Mouse (Mus musculus) cerebellum, adult 2 months (tissue): ENCODE data around the gene Pcsk1. TPM values are rescaled to one million over a fixed set of nuclear protein-coding genes. Genes with fewer than 3 reads are reported as not detected.

Experiments
- DNase-seq, 2 experiments: peaks; one replicate each; pipeline ENCODE4 v3.0.0; 2021
- H3K27ac ChIP-seq: fragments of 200-500 bp; 2 replicates; pipeline ENCODE4 v1.5.1; 2012; ENCODE audit warnings: low read length, control low read depth, inconsistent platforms; ENCODE audit not compliant: insufficient read depth
- H3K27me3 ChIP-seq: fragments of 200-500 bp; 2 replicates; pipeline ENCODE4 v1.6.1; 2012; ENCODE audit warnings: inconsistent platforms, mild to moderate bottlenecking, low read length, moderate library complexity; ENCODE audit not compliant: control insufficient read depth, insufficient read depth
- H3K4me1 ChIP-seq: fragments of 200-500 bp; 2 replicates; pipeline ENCODE4 v1.6.1; 2011; ENCODE audit warnings: low read length; ENCODE audit not compliant: control insufficient read depth, insufficient read depth
- H3K4me3 ChIP-seq: fragments of 200-500 bp; replicated peaks from 2 replicates; pipeline ENCODE3; 2011; ENCODE audit warnings: mild to moderate bottlenecking, low read depth, low read length, control low read depth; ENCODE audit not compliant: insufficient read depth
- CTCF ChIP-seq: fragments of 200-500 bp; IDR thresholded peaks from 2 replicates; pipeline ENCODE4 v1.5.1; 2011; ENCODE audit warnings: low read depth, mild to moderate bottlenecking, control low read depth, low read length, moderate library complexity, borderline replicate concordance; ENCODE audit not compliant: insufficient read depth
- POLR2A ChIP-seq: fragments of 200-500 bp; IDR thresholded peaks from 2 replicates; pipeline ENCODE4 v1.6.1; 2011; ENCODE audit warnings: low read length, control low read depth, borderline replicate concordance; ENCODE audit not compliant: insufficient read depth
- whole genome bisulfite sequencing: fragments of 180-500 bp; shearing (Covaris S2); methylation state at CpG from one replicate; pipeline ENCODE4 v1.1.7; 2018; 5-methylcytosine and 5-hydroxymethylcytosine counted together
- polyA plus RNA-seq: library from polyadenylated mRNA; depleted of rRNA; stranded (reverse); fragments of >200 nt; gene quantifications from 2 replicates; pipeline ENCODE4 v1.2.3, GENCODE M21; 2012

Pcsk1 gene
- polyA plus RNA-seq, 1 experiment = 6.3 TPM

DNA sequence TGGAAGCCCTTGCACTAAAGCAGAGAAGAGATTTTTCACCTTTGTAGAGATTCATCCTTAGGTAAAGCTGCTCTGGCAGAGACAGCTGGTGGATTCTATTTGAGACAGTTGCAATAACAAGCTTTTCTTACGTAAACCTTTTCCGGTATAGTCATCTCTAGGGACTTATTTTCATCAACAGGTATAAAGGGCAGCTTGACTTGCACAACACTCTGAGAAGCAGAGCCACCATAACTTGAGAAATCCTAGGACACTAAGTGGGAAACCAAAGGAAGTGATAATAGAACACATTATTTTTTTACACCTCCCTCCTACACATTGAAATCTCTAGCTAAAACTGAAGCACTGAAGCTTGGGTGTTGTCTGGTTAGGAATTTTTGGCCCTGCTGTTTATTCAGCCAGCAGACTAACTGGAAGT is 24.4 kb downstream of the Pcsk1 start:
- Histone ChIP-seq H3K27ac (no peak overlapping the region), H3K4me1 (no peaks in the 10 kb centered on the region; the same call in 1 of the 2 replicates), H3K4me3 (no peak overlapping the region), H3K27me3 (no peaks in the 10 kb centered on the region)
- 98% methylated on average over 2 of the region's 2 CpGs for WGBS
- TF ChIP-seq CTCF = no peak
- no peak for TF ChIP-seq POLR2A
- no peak for DNase-seq

DNA sequence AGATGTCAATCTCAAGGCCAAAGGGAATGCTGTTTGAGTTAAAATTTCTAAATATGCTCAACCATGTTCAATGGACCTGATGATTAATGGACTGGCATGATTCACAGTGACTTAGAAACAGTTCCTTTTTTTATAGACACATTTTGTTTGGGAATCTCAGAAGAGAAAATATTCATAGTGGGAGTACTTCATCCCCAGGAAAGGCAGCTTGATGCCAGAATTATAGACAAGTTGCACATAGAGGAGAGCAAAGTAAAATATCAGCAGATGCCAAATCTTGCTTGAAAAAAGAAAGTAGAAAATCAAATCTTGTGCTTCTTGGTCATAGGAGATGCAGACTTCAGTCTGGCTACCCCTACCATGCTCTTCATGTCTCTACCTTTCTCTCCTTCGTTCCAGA is 25.2 kb downstream of the Pcsk1 start:
- no peaks in the 10 kb centered on the region for H3K27me3 ChIP-seq
- H3K4me1 ChIP-seq = no peaks in the 10 kb centered on the region; the same call in 1 of the 2 replicates
- no peak overlapping the region for H3K27ac ChIP-seq
- no peak for TF ChIP-seq POLR2A
- no peak for TF ChIP-seq CTCF
- no peak overlapping the region for H3K4me3 ChIP-seq
- no peak for DNase-seq
- WGBS = 79% methylated on average over 1 of the region's 1 CpGs

DNA sequence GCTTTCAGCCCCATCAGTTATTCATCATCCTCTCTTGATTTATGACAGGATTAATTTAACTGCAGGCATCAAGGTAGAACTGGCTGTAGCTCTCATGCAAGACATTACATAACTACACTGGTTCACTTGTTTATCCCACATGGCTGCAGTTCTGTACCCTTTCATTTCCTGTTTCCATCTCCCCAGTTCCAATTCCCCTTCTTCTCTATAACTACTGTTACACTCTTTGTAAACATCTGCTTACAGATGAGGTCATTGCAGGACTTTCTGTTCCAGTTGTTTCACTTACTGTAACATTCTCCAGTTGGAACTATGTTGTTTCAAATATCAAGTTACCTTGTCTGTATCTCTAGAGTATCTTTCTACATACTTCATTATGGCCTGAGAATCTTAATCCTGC is 46.2 kb downstream of the Pcsk1 start:
- TF ChIP-seq POLR2A (no peak), CTCF (no peak)

DNA sequence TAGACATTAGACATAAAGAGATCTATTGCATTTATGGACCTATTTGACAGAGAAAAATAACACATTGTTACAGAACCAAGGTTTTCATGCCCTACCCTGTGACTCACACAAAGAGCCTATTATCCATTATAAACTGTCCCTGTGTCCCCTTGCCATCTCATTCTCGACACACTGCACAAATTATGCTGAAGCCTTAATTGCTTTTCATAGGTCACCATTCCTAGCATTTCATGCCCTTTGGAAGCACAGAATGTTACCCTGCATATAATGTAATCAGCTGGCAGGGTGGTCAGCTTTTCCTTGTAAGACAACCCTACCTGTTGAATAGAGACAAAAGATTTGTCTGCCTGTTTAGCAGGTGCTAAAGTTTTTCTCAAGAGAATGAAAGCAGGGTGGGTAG is 71.0 kb downstream of the Pcsk1 start:
- H3K4me3 ChIP-seq = no peak overlapping the region
- 17% methylated on average over 1 of the region's 1 CpGs for WGBS
- no peaks in the 10 kb centered on the region for H3K27me3 ChIP-seq
- H3K4me1 ChIP-seq = no peaks in the 10 kb centered on the region
- no peak for DNase-seq
- TF ChIP-seq CTCF = no peak
- no peak for TF ChIP-seq POLR2A
- H3K27ac ChIP-seq = no peak overlapping the region

More for the DNA sequence above, 46.2 kb downstream of the Pcsk1 start:
- no peak overlapping the region for H3K4me3 ChIP-seq
- DNase-seq = no peak
- no peak overlapping the region for H3K27ac ChIP-seq
- no peaks in the 10 kb centered on the region for H3K4me1 ChIP-seq
- H3K27me3 ChIP-seq = no peaks in the 10 kb centered on the region

GRCm38 (mm10) chr13:75163408-75163807 is 73.8 kb downstream of the Pcsk1 start:
- H3K27ac ChIP-seq = no peak overlapping the region
- no peaks in the 10 kb centered on the region for H3K4me1 ChIP-seq
- H3K27me3 ChIP-seq = no peaks in the 10 kb centered on the region
- no peak for TF ChIP-seq POLR2A
- TF ChIP-seq CTCF = no peak
- no peak overlapping the region for H3K4me3 ChIP-seq
- no peak for DNase-seq
- 9% methylated on average over 1 of the region's 1 CpGs for WGBS
